Mouse (Mus musculus): ENCODE data around the gene Plekha6. TPM values are rescaled to one million over a fixed set of nuclear protein-coding genes. Genes with fewer than 3 reads are reported as not detected.

Gene Plekha6
- polyA plus RNA-seq, 1 experiment from 2014 or later, result 2.6 TPM

GRCm38 (mm10) chr1:133224674-133225073, 60.7 kb downstream of the Plekha6 start:
- Histone ChIP-seq H3K27ac (no peak overlapping the region), H3K4me3 (no peak overlapping the region), H3K9me3 (no peaks in the 10 kb centered on the region), H3K9ac (no peak overlapping the region), H3K36me3 (no peaks in the 10 kb centered on the region), H3K4me1 (peaks cover 35% of the 10 kb centered on the region), H3K27me3 (peaks cover 46% of the 10 kb centered on the region), H3K4me2 (replicated peaks) (no peak overlapping the region)
- no peak for ATAC-seq (ENCODE audit: low FRiP score, low read depth)

- Histone ChIP-seq H3K36me3 (no peaks in the 10 kb centered on the region), H3K4me1 (peaks cover 35% of the 10 kb centered on the region), H3K4me2 (replicated peaks) (no peak overlapping the region), H3K9me3 (no peaks in the 10 kb centered on the region), H3K27ac (no peak overlapping the region), H3K27me3 (peaks cover 45% of the 10 kb centered on the region), H3K9ac (no peak overlapping the region), H3K4me3 (no peak overlapping the region)
- ATAC-seq (ENCODE audit: low FRiP score, low read depth), result no peak
- WGBS, result 65% methylated on average over 3 of the region's 3 CpGs
Observed at GRCm38 (mm10) chr1:133225137-133225536, 61.1 kb downstream of the Plekha6 start.

GRCm38 (mm10) chr1:133225561-133225960, 61.6 kb downstream of the Plekha6 start:
- Histone ChIP-seq H3K4me2 (replicated peaks) (no peak overlapping the region), H3K9ac (no peak overlapping the region), H3K4me1 (peaks cover 35% of the 10 kb centered on the region), H3K27me3 (peaks cover 43% of the 10 kb centered on the region), H3K36me3 (no peaks in the 10 kb centered on the region), H3K27ac (no peak overlapping the region), H3K4me3 (no peak overlapping the region), H3K9me3 (no peaks in the 10 kb centered on the region)
- no peak for ATAC-seq (ENCODE audit: low FRiP score, low read depth)
- 83% methylated on average over 2 of the region's 2 CpGs for WGBS

GRCm38 (mm10) chr1:133225963-133226660, 62.1 kb downstream of the Plekha6 start:
- Histone ChIP-seq H3K27me3 (peaks cover 43% of the 10 kb centered on the region), H3K4me1 (peaks cover 35% of the 10 kb centered on the region)

GRCm38 (mm10) chr1:133226928-133227327, 62.9 kb downstream of the Plekha6 start:
- 0 out of 2 replicates have a peak overlapping the region, but pooled peaks have one; percentile 17 for H3K4me2 ChIP-seq (replicated peaks)

More at GRCm38 (mm10) chr1:133225963-133226660, 62.1 kb downstream of the Plekha6 start:
- ATAC-seq (ENCODE audit: low FRiP score, low read depth), result no peak
- no peak overlapping the region for H3K9ac ChIP-seq
- no peak overlapping the region for H3K4me3 ChIP-seq
- no peaks in the 10 kb centered on the region for H3K9me3 ChIP-seq
- H3K27ac ChIP-seq, result no peak overlapping the region
- H3K4me2 ChIP-seq (replicated peaks), result no peak overlapping the region
- WGBS, result 30% methylated on average over 9 of the region's 9 CpGs
- H3K36me3 ChIP-seq, result no peaks in the 10 kb centered on the region

GRCm38 (mm10) chr1:133227378-133227777, 63.4 kb downstream of the Plekha6 start:
- WGBS, result 39% methylated on average over 2 of the region's 2 CpGs
- Histone ChIP-seq H3K9me3 (no peaks in the 10 kb centered on the region), H3K36me3 (no peaks in the 10 kb centered on the region), H3K27ac (no peak overlapping the region), H3K4me3 (no peak overlapping the region), H3K4me2 (replicated peaks) (no peak overlapping the region), H3K4me1 (peaks cover 31% of the 10 kb centered on the region), H3K9ac (no peak overlapping the region), H3K27me3 (peaks cover 47% of the 10 kb centered on the region)
- no peak for ATAC-seq (ENCODE audit: low FRiP score, low read depth)

More at GRCm38 (mm10) chr1:133226928-133227327, 62.9 kb downstream of the Plekha6 start:
- Histone ChIP-seq H3K9ac (0 out of 2 replicates have a peak overlapping the region, but pooled peaks have one; percentile 10), H3K36me3 (no peaks in the 10 kb centered on the region), H3K27ac (no peak overlapping the region), H3K27me3 (peaks cover 47% of the 10 kb centered on the region), H3K9me3 (no peaks in the 10 kb centered on the region), H3K4me1 (peaks cover 31% of the 10 kb centered on the region), H3K4me3 (no peak overlapping the region)
- ATAC-seq (ENCODE audit: low FRiP score, low read depth), result peak; percentile 64
- WGBS, result 26% methylated on average over 9 of the region's 9 CpGs

GRCm38 (mm10) chr1:133228809-133229487, 64.9 kb downstream of the Plekha6 start:
- Histone ChIP-seq H3K4me3 (no peak overlapping the region), H3K9ac (no peak overlapping the region), H3K4me1 (peaks cover 31% of the 10 kb centered on the region), H3K36me3 (no peaks in the 10 kb centered on the region), H3K27me3 (peaks cover 44% of the 10 kb centered on the region), H3K27ac (no peak overlapping the region), H3K9me3 (no peaks in the 10 kb centered on the region), H3K4me2 (replicated peaks) (no peak overlapping the region)
- WGBS, result 63% methylated on average over 9 of the region's 9 CpGs
- no peak for ATAC-seq (ENCODE audit: low FRiP score, low read depth)

GRCm38 (mm10) chr1:133231523-133232193, 67.6 kb downstream of the Plekha6 start:
- 88% methylated on average over 7 of the region's 7 CpGs for WGBS
- no peaks in the 10 kb centered on the region for H3K36me3 ChIP-seq
- H3K9ac ChIP-seq, result no peak overlapping the region
- H3K9me3 ChIP-seq, result no peaks in the 10 kb centered on the region
- H3K4me3 ChIP-seq, result no peak overlapping the region
- no peak for ATAC-seq (ENCODE audit: low FRiP score, low read depth)
- no peak overlapping the region for H3K4me2 ChIP-seq (replicated peaks)
- peaks cover 24% of the 10 kb centered on the region for H3K4me1 ChIP-seq
- H3K27ac ChIP-seq, result no peak overlapping the region
- peaks cover 28% of the 10 kb centered on the region for H3K27me3 ChIP-seq

GRCm38 (mm10) chr1:133235909-133236308, 71.9 kb downstream of the Plekha6 start:
- peaks cover 32% of the 10 kb centered on the region for H3K4me1 ChIP-seq
- 70% methylated on average over 5 of the region's 5 CpGs for WGBS
- no peak overlapping the region for H3K27ac ChIP-seq

GRCm38 (mm10) chr1:133236693-133237440, 72.9 kb downstream of the Plekha6 start:
- no peak overlapping the region for H3K4me3 ChIP-seq
- H3K9ac ChIP-seq, result no peak overlapping the region
- 0 out of 2 replicates have a peak overlapping the region, but pooled peaks have one; percentile 33 for H3K27ac ChIP-seq
- ATAC-seq (ENCODE audit: low FRiP score, low read depth), result peak; percentile 52
- H3K4me1 ChIP-seq, result peaks cover 39% of the 10 kb centered on the region
- H3K27me3 ChIP-seq, result peaks cover 8% of the 10 kb centered on the region; the same call in 1 of the 2 replicates
- H3K4me2 ChIP-seq (replicated peaks), result peak overlapping the region; percentile 38
- no peaks in the 10 kb centered on the region for H3K9me3 ChIP-seq
- WGBS, result 21% methylated on average over 8 of the region's 8 CpGs
- H3K36me3 ChIP-seq, result no peaks in the 10 kb centered on the region

More at GRCm38 (mm10) chr1:133235909-133236308, 71.9 kb downstream of the Plekha6 start:
- no peak for ATAC-seq (ENCODE audit: low FRiP score, low read depth)
- Histone ChIP-seq H3K4me2 (replicated peaks) (no peak overlapping the region), H3K27me3 (peaks cover 11% of the 10 kb centered on the region; the same call in 1 of the 2 replicates), H3K36me3 (no peaks in the 10 kb centered on the region), H3K9ac (no peak overlapping the region), H3K9me3 (no peaks in the 10 kb centered on the region), H3K4me3 (no peak overlapping the region)

- no peaks in the 10 kb centered on the region for H3K9me3 ChIP-seq
- H3K36me3 ChIP-seq, result no peaks in the 10 kb centered on the region
- no peak overlapping the region for H3K9ac ChIP-seq
- peak overlapping the region; percentile 12 for H3K4me2 ChIP-seq (replicated peaks)
- no peak overlapping the region for H3K27ac ChIP-seq
- no peak overlapping the region for H3K4me3 ChIP-seq
- WGBS, result 4% methylated on average over 11 of the region's 11 CpGs
- peak; percentile 60 for ATAC-seq (ENCODE audit: low FRiP score, low read depth)
- peaks cover 7% of the 10 kb centered on the region; the same call in 1 of the 2 replicates for H3K27me3 ChIP-seq
- peaks cover 39% of the 10 kb centered on the region for H3K4me1 ChIP-seq
Observed at GRCm38 (mm10) chr1:133237670-133238069, 73.7 kb downstream of the Plekha6 start.
